Mouse (Mus musculus) limb, embryonic 14.5 days (tissue): ENCODE data around the gene Gm28053. TPM values are rescaled to one million over a fixed set of nuclear protein-coding genes. Genes with fewer than 3 reads are reported as not detected.

ENCODE experiments used
- ATAC-seq: fragments of 200-750 bp; cut with Nextera tagmentation; 2 replicates; pipeline ENCODE4 v1.8.0; 2017; ENCODE audit warnings: low read depth, moderate number of reproducible peaks, moderate TSS enrichment; ENCODE audit not compliant: low FRiP score
- DNase-seq: peaks from one replicate; pipeline ENCODE4 v3.0.0-alpha.2; 2015; ENCODE audit warnings: low spot score
- H3K27ac ChIP-seq: fragments of 300-500 bp; sonication (generic); replicated peaks from 2 replicates; pipeline ENCODE4 v1.5.1; 2014; ENCODE audit warnings: low read depth, mild to moderate bottlenecking, low read length, moderate library complexity, mixed read lengths
- H3K27me3 ChIP-seq: fragments of 300-500 bp; sonication (generic); 2 replicates; pipeline ENCODE4 v1.6.1; 2014; ENCODE audit warnings: low read length, mixed read lengths; ENCODE audit not compliant: control insufficient read depth, insufficient read depth
- H3K36me3 ChIP-seq: fragments of 300-500 bp; sonication (generic); 2 replicates; pipeline ENCODE4 v1.6.1; 2014; ENCODE audit warnings: mild to moderate bottlenecking, low read length, moderate library complexity, mixed read lengths; ENCODE audit not compliant: control insufficient read depth, insufficient read depth
- H3K4me1 ChIP-seq: fragments of 300-500 bp; sonication (generic); 2 replicates; pipeline ENCODE4 v1.6.1; 2014; ENCODE audit warnings: antibody characterized with exemption, low read length, mixed read lengths; ENCODE audit not compliant: control insufficient read depth, insufficient read depth
- H3K4me2 ChIP-seq: fragments of 300-500 bp; sonication (generic); replicated peaks from 2 replicates; pipeline ENCODE4 v1.6.1; 2014; ENCODE audit warnings: low read depth, mild to moderate bottlenecking, low read length, moderate library complexity; ENCODE audit not compliant: severe bottlenecking
- H3K4me3 ChIP-seq: fragments of 300-500 bp; sonication (generic); replicated peaks from 2 replicates; pipeline ENCODE4 v1.5.1; 2014; ENCODE audit warnings: low read length
- H3K9ac ChIP-seq: fragments of 300-500 bp; sonication (generic); 2 replicates; pipeline ENCODE4 v1.6.1; 2014; ENCODE audit warnings: mild to moderate bottlenecking, low read depth, low read length, moderate library complexity; ENCODE audit not compliant: severe bottlenecking
- H3K9me3 ChIP-seq: fragments of 300-500 bp; sonication (generic); 2 replicates; pipeline ENCODE4 v1.6.1; 2016; ENCODE audit warnings: low read length; ENCODE audit not compliant: control insufficient read depth
- POLR2A ChIP-seq: fragments of 200-500 bp; IDR thresholded peaks from 2 replicates; pipeline ENCODE4 v1.8.0; 2012; ENCODE audit warnings: inconsistent platforms, mild to moderate bottlenecking, moderate library complexity, borderline replicate concordance; ENCODE audit not compliant: insufficient read depth, insufficient read length; ENCODE audit errors: extremely low read depth
- WGBS: fragments of 180-500 bp; shearing (Covaris S2); extraction: QIAGEN DNeasy Blood & Tissue Kit; methylation state at CpG from one replicate; pipeline ENCODE4 v1.1.7; 2014; 5-methylcytosine and 5-hydroxymethylcytosine counted together
- polyA plus RNA-seq, 2 experiments: library from polyadenylated mRNA; depleted of rRNA in 1 of 2; stranded (reverse) in 1 of 2; unstranded in 1 of 2; fragments of >200 nt; fragmentation: Nextera tagmentation in 1 of 2; extraction: Ambion mirVana in 1 of 2; gene quantifications; 2 replicates each; pipeline versions ENCODE4 v1.2.1 to v1.2.3; 2012 to 2014

The Gm28053 gene
- polyA plus RNA-seq, 2 experiments, result 0.82 to 1.2 TPM

- no peak for TF ChIP-seq POLR2A
- ATAC-seq, result no peak
- DNase-seq, result no peak
- no peaks in the 10 kb centered on the region for H3K9me3 ChIP-seq
- H3K9ac ChIP-seq, result no peak overlapping the region
- no peaks in the 10 kb centered on the region for H3K36me3 ChIP-seq
- H3K4me1 ChIP-seq, result no peaks in the 10 kb centered on the region
- no peaks in the 10 kb centered on the region for H3K27me3 ChIP-seq
- H3K4me3 ChIP-seq, result no peak overlapping the region
- H3K4me2 ChIP-seq, result no peak overlapping the region
- WGBS, result 85% methylated on average over 6 of the region's 6 CpGs
- no peak overlapping the region for H3K27ac ChIP-seq
Observed at GRCm38 (mm10) chr6:48692962-48693361, 25.4 kb upstream of the Gm28053 start.

- no peak overlapping the region for H3K9ac ChIP-seq
- no peaks in the 10 kb centered on the region for H3K4me1 ChIP-seq
- H3K4me2 ChIP-seq, result no peak overlapping the region
- 75% methylated on average over 4 of the region's 4 CpGs for WGBS
- no peak overlapping the region for H3K4me3 ChIP-seq
- no peaks in the 10 kb centered on the region for H3K9me3 ChIP-seq
- ATAC-seq, result no peak
- no peak overlapping the region for H3K27ac ChIP-seq
- TF ChIP-seq POLR2A, result no peak
- DNase-seq, result no peak
- H3K36me3 ChIP-seq, result no peaks in the 10 kb centered on the region
- no peaks in the 10 kb centered on the region for H3K27me3 ChIP-seq
Observed at GRCm38 (mm10) chr6:48696830-48697554, 21.4 kb upstream of the Gm28053 start.

- DNase-seq, result no peak
- Histone ChIP-seq H3K4me1 (no peaks in the 10 kb centered on the region), H3K9me3 (no peaks in the 10 kb centered on the region), H3K36me3 (no peaks in the 10 kb centered on the region), H3K4me3 (no peak overlapping the region), H3K27me3 (no peaks in the 10 kb centered on the region), H3K27ac (no peak overlapping the region), H3K9ac (no peak overlapping the region), H3K4me2 (no peak overlapping the region)
- 33% methylated on average over 1 of the region's 1 CpGs for WGBS
- no peak for ATAC-seq
- TF ChIP-seq POLR2A, result no peak
Observed at GRCm38 (mm10) chr6:48697555-48697930, 20.9 kb upstream of the Gm28053 start.

GRCm38 (mm10) chr6:48698066-48698856 lies 20.1 kb upstream of the Gm28053 start:
- Histone ChIP-seq H3K9ac (no peak overlapping the region), H3K4me1 (no peaks in the 10 kb centered on the region), H3K4me2 (no peak overlapping the region), H3K9me3 (no peaks in the 10 kb centered on the region), H3K36me3 (no peaks in the 10 kb centered on the region), H3K27ac (no peak overlapping the region), H3K4me3 (no peak overlapping the region), H3K27me3 (no peaks in the 10 kb centered on the region)
- ATAC-seq, result no peak
- TF ChIP-seq POLR2A, result no peak
- 81% methylated on average over 7 of the region's 7 CpGs for WGBS
- DNase-seq, result no peak

- H3K9me3 ChIP-seq, result no peaks in the 10 kb centered on the region
- H3K4me3 ChIP-seq, result no peak overlapping the region
- H3K36me3 ChIP-seq, result no peaks in the 10 kb centered on the region
- ATAC-seq (no peak), DNase-seq (no peak)
- H3K4me2 ChIP-seq, result no peak overlapping the region
- no peak for TF ChIP-seq POLR2A
- no peaks in the 10 kb centered on the region for H3K27me3 ChIP-seq
- no peak overlapping the region for H3K9ac ChIP-seq
- H3K27ac ChIP-seq, result no peak overlapping the region
- no peaks in the 10 kb centered on the region for H3K4me1 ChIP-seq
- 80% methylated on average over 3 of the region's 3 CpGs for WGBS
Observed at GRCm38 (mm10) chr6:48698888-48699287, 19.5 kb upstream of the Gm28053 start.
